Mouse (Mus musculus) liver, embryonic 12.5 days (tissue): Measurements from ENCODE around the gene Scaf8. TPM values are rescaled to one million over a fixed set of nuclear protein-coding genes. Genes with fewer than 3 reads are reported as not detected.
"Not testable (repeated sequence)": the region's sequence is repeated elsewhere in the genome, so short reads cannot be mapped to it uniquely, and the experiment has no call there.

Experiments
- ATAC-seq: fragments of 200-750 bp; cut with Nextera tagmentation; 2 replicates; pipeline ENCODE4 v1.8.0; 2017; ENCODE audit warnings: moderate number of reproducible peaks, mild to moderate bottlenecking, moderate library complexity
- H3K27ac ChIP-seq: fragments of 300-500 bp; sonication (generic); 2 replicates; pipeline ENCODE4 v1.5.1; 2016; ENCODE audit warnings: mild to moderate bottlenecking
- H3K27me3 ChIP-seq: fragments of 300-500 bp; sonication (generic); replicated peaks from 2 replicates; pipeline ENCODE4 v1.6.1; 2016; ENCODE audit warnings: mild to moderate bottlenecking, moderate library complexity
- H3K36me3 ChIP-seq: fragments of 300-500 bp; sonication (generic); 2 replicates; pipeline ENCODE4 v1.6.1; 2016; ENCODE audit warnings: mild to moderate bottlenecking, moderate library complexity
- H3K4me1 ChIP-seq: fragments of 300-500 bp; sonication (generic); 2 replicates; pipeline ENCODE4 v1.6.1; 2016
- H3K4me2 ChIP-seq: fragments of 300-500 bp; sonication (generic); 2 replicates; pipeline ENCODE4 v1.6.1; 2016; ENCODE audit warnings: mild to moderate bottlenecking, moderate library complexity
- H3K4me3 ChIP-seq: fragments of 300-500 bp; sonication (generic); 2 replicates; pipeline ENCODE4 v1.5.1; 2016; ENCODE audit warnings: mild to moderate bottlenecking, moderate library complexity
- H3K9ac ChIP-seq: fragments of 300-500 bp; sonication (generic); 2 replicates; pipeline ENCODE4 v1.6.1; 2016; ENCODE audit warnings: mild to moderate bottlenecking, moderate library complexity
- H3K9me3 ChIP-seq: fragments of 300-500 bp; sonication (generic); replicated peaks from 2 replicates; pipeline ENCODE4 v1.6.1; 2016; ENCODE audit warnings: mild to moderate bottlenecking, moderate library complexity
- WGBS: fragments of 180-500 bp; shearing (Covaris S2); methylation state at CpG from one replicate; pipeline ENCODE4 v1.1.7; 2016; ENCODE audit not compliant: insufficient replicate concordance; 5-methylcytosine and 5-hydroxymethylcytosine counted together
- polyA plus RNA-seq: library from polyadenylated mRNA; unstranded; fragments of >200 nt; fragmentation: Nextera tagmentation; extraction: Ambion mirVana; gene quantifications from 2 replicates; pipeline ENCODE4 v1.2.1, GENCODE M21; 2016

Scaf8 gene
- 15.8 and 17.6 TPM in 2 replicates for polyA plus RNA-seq

DNA sequence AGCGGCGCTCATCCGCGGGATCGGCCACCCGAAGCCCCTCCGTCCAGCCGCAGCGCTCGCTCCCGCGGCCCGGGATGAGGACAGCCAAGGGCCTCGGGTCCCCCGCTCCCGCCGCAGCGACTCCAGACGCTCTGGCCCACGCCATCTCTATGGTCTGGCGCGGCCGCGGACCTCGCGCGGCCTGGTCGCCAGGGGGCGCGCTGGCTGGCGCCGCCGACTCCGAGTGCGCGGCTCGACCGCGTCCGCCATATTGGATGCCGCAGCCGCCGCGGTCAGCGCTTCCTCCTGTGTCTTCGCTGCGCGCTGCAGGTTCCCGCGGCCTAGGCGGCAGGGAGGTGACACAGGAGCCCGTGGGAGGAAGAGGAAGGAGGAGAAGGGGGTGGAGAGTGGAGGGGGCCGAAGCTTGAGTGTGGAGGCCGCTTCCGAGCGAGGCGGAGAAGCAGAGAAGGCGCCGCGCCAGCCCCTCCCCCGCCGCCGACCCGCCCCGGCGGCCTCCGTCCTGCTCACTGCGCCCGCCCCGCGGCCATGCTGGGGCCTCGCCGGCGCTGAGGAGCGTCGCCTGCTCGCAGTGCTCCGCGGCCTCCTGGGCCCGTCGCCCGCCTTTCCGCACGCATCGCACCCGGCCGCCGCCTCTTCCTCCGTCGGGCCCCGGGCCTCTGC, at the start of gene Scaf8:
Gene Scaf8, plus strand, starts transcription at position 253 of the 660 bp plus-strand sequence.
- Histone ChIP-seq H3K27ac (peak within 1 kb of the TSS; percentile 97), H3K4me2 (peak within 1 kb of the TSS; percentile 82), H3K27me3 (no peaks in the 10 kb centered on the region), H3K36me3 (peaks cover 13% of the 10 kb centered on the region), H3K9ac (peak within 1 kb of the TSS; percentile 99), H3K9me3 (no peaks in the 10 kb centered on the region), H3K4me1 (peaks cover 35% of the 10 kb centered on the region), H3K4me3 (peak within 1 kb of the TSS; percentile 79)
- ATAC-seq = peak; percentile 92
- WGBS = under 1% methylated on average over 83 of the region's 91 CpGs

DNA sequence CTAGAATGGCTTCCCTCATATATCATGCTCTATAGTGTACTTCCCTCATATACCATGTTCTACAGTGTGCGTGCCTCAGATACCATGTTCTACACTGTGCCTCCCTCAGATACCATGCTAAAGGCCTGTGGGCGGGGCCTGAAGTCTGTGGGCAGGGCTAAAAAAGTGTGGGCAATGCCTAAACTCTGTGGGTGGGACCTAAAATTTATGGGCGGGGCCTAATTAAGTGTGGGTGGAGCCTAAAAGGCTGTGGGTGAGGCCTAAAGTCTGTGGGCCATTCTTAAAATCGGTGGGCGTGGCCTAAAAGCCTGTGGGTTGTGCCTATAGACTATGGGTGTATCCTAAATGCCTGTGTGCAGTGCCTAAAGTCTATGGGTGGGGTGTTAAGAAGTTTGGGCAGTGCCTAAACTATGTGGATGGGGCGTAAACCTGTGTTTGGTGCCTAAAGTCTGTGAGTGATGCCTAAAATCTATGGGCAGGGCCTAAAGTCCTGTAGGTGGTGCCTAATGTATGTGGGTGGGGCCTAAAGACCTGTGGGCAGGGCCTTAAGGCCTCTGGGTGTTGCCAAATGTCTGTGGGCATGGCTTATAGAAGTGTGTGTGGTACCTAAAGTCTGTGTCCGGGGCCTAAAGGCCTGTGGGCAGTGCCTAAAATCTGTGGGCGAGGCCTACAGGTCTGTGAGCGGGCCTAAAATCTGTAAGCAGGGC, 39.5 kb upstream of the Scaf8 start:
- peak; percentile 35; the same call in 1 of the 2 replicates for ATAC-seq
- WGBS = 80% methylated on average over 9 of the region's 9 CpGs
- Histone ChIP-seq H3K9me3 (0 out of 2 replicates have a peak, but pooled peaks cover 5% of the 10 kb centered on the region), H3K36me3 (peaks cover 53% of the 10 kb centered on the region), H3K9ac (no peak overlapping the region), H3K4me3 (no peak overlapping the region), H3K27me3 (no peaks in the 10 kb centered on the region), H3K4me2 (no peak overlapping the region), H3K4me1 (no peaks in the 10 kb centered on the region), H3K27ac (no peak overlapping the region)

DNA sequence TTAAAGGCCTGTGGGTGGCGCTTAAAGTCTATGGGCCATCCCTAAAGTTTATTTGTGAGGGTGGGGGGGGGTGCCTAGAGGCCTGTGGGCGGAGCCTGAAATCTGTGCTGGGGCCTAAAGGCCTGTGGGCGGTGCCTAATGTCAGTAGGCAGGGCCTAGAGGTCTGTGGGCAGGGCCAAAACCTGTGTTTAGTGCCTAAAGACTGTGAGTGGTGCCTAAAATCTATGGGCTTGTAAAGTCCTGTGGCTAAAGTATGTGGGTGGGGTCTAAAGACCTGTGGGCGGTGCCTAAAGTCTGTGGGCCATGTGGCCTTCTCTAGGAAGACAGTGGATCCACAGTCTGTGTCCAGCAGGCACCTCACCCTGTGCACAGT, 38.9 kb upstream of the Scaf8 start:
- Histone ChIP-seq H3K4me3 (no peak overlapping the region), H3K9ac (no peak overlapping the region), H3K9me3 (0 out of 2 replicates have a peak, but pooled peaks cover 5% of the 10 kb centered on the region), H3K36me3 (peaks cover 47% of the 10 kb centered on the region), H3K27me3 (no peaks in the 10 kb centered on the region), H3K27ac (no peak overlapping the region), H3K4me1 (no peaks in the 10 kb centered on the region), H3K4me2 (no peak overlapping the region)
- no peak for ATAC-seq
- 74% methylated on average over 4 of the region's 4 CpGs for WGBS

DNA sequence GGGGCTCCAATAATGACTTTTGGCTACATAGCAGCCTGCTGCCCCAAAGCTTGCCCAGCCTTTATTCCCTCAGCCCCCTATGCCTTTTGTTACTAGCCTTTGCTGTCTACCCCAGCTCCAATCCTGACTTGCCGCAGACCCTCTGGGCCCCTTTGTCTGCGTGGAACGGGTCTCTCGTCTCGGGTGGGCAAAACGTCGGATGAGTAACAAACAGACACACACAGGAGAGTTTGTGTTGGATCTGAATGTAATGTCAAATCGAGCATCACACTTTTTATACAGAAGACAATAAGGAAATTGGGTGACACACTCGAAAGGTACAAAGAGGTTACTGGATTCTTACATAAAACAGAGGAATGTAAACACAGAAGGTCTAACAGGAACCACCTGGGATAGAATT, 36.8 kb upstream of the Scaf8 start:
- H3K4me1 ChIP-seq, H3K9me3 ChIP-seq, H3K27me3 ChIP-seq, ATAC-seq, H3K4me3 ChIP-seq, H3K27ac ChIP-seq, H3K9ac ChIP-seq, H3K4me2 ChIP-seq: not testable (repeated sequence)
- 77% methylated on average over 9 of the region's 9 CpGs for WGBS
- H3K36me3 ChIP-seq = peaks cover 27% of the 10 kb centered on the region

DNA sequence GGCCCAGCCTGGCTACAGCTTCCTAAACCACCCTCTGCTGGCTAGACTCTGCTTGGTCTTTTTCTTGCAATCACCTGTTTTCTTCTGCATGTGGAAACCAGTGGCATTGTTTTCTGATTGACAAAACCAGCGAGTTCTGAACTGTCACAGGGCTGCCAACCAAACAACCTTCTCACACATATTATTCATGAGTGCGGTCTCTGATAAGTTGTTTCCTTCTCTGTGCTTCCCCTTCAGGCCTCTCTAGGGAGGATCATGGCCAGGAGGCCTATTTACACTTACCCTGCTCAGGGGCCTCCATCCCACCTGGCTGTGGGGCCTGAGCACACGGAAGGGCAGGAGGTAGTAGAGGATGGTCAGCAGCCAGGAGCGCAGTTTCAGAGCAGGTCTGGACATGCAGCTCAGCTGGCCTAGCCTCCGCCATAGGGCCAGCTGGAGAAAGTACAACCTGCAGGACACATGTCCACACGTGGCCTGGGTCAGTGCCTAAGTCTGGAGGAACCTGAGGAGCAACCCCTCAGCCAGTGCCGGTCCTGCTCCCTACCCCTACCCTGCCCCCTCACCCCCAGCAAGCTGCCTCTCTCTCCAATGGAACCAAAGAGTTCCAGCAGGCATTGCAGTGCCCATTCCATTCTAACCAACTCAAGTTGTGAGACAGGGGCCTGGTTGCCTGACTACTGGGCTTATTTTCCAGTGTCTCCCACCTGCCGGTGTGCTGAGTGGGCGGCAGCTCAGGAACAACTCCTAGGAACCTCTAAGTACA, 34.0 kb upstream of the Scaf8 start:
- not testable (repeated sequence) for H3K27ac ChIP-seq, H3K4me3 ChIP-seq, H3K9me3 ChIP-seq, H3K36me3 ChIP-seq, ATAC-seq, H3K4me2 ChIP-seq, H3K27me3 ChIP-seq, H3K9ac ChIP-seq
- 84% methylated on average over 7 of the region's 9 CpGs for WGBS
- peaks cover 11% of the 10 kb centered on the region for H3K4me1 ChIP-seq

GRCm38 (mm10) chr17:3081512-3082100, 33.2 kb upstream of the Scaf8 start:
- not testable (repeated sequence) for H3K9ac ChIP-seq, H3K36me3 ChIP-seq, H3K9me3 ChIP-seq, H3K4me2 ChIP-seq, H3K27ac ChIP-seq, H3K4me3 ChIP-seq, H3K27me3 ChIP-seq
- peak; percentile 31 for ATAC-seq
- peaks cover 11% of the 10 kb centered on the region for H3K4me1 ChIP-seq
- WGBS = 63% methylated on average over 3 of the region's 3 CpGs

DNA sequence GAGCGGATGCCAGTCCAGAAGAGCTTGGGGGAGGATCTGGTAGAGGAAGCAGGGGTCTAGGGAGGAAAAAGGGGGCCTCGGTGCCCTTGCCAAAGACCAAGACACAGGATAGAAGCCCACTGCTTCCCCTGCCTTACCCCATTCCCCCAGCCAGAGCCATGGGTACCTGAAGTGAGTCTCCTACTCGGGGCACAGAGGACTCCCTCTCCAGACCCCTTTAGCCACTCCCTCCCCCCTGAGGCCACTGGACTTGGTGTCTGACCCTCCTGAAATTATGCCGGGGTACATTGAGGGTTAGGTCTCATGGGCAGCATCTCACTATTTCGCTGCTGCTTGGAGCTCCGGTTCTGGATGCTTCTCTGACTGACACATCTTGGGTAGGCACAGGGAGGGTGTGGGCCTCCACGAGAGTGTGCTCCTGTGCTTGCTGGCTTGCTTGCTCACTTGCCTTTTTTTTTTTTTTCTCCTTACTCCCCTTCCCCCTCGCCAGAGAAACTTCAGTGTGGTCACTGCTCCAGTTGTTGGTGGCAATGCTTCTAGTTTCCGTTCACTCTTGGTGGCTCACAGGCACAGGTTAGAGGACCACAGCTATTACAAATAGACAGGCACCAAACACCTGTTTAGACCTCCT, 32.5 kb upstream of the Scaf8 start:
- Histone ChIP-seq H3K4me3 (peak overlapping the region; percentile 51), H3K4me1 (peaks cover 11% of the 10 kb centered on the region), H3K4me2 (peak overlapping the region; percentile 72)
- H3K27ac ChIP-seq, H3K9ac ChIP-seq, H3K27me3 ChIP-seq, H3K9me3 ChIP-seq, H3K36me3 ChIP-seq: not testable (repeated sequence)
- 68% methylated on average over 7 of the region's 9 CpGs for WGBS
- peak; percentile 53 for ATAC-seq

DNA sequence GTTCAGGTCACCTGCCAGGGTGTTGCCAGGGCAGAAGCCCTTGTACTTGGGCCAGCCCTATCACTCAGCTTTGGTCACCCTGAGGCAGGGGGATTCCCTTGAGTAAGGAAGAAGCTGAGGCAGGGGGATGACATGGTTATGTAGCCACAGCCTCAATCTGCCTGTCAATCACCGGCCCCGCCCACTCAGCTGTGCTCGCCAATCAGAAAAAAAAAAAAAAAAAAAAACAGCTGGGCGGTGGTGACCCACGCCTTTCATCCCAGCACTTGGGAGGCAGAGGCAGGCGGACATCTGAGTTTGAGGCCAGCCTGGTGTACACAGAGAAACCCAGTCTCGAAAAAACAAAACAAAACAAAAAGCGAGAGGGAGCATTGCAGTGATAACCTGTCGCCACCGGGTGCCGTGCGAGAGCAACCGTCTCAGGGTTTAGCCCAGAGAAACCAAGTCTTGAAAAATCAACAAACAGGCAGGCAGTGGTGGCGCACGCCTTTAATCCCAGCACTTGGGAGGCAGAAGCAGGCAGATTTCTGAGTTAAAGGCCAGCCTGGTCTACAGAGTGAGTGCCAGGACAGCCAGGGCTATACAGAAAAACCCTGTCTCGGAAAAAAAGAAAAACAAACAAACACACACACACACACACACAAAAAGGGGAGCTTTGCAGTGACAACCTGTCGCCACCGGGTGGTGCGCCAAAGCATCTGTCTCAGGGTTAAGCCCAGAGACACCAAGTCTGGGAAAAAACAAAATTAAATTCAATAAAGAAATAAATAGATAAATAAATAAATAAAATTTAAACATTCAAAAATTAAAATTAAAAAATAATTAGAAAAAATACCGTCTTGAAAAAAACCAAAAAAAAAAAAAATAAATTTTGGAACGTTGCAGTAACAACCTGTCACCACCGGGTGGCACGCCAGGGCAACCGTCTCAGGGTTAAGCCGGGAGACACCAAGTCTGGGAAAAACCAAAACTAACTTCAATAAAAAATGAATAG, 31.7 kb upstream of the Scaf8 start:
- peak overlapping the region; percentile 69 for H3K4me3 ChIP-seq
- H3K36me3 ChIP-seq, H3K9me3 ChIP-seq, H3K27me3 ChIP-seq: not testable (repeated sequence)
- H3K4me2 ChIP-seq = peak overlapping the region; percentile 89
- H3K9ac ChIP-seq = peak overlapping the region; percentile 61
- ATAC-seq = peak; percentile 3
- peaks cover 11% of the 10 kb centered on the region for H3K4me1 ChIP-seq
- WGBS = 3% methylated on average over 25 of the region's 25 CpGs
- peak overlapping the region; percentile 51; the same call in 1 of the 2 replicates for H3K27ac ChIP-seq

- WGBS = 0% methylated on average over 40 of the region's 40 CpGs
- H3K27ac ChIP-seq = peak overlapping the region; percentile 96
- H3K36me3 ChIP-seq = no peaks in the 10 kb centered on the region
- peak overlapping the region; percentile 89 for H3K4me2 ChIP-seq
- ATAC-seq = peak; percentile 77
- H3K4me1 ChIP-seq = peaks cover 11% of the 10 kb centered on the region
- H3K27me3 ChIP-seq = no peaks in the 10 kb centered on the region
- H3K4me3 ChIP-seq = peak overlapping the region; percentile 69
- H3K9me3 ChIP-seq = peaks cover 3% of the 10 kb centered on the region
- H3K9ac ChIP-seq = peak overlapping the region; percentile 73
Measured at GRCm38 (mm10) chr17:3083886-3084550, 30.8 kb upstream of the Scaf8 start.

DNA sequence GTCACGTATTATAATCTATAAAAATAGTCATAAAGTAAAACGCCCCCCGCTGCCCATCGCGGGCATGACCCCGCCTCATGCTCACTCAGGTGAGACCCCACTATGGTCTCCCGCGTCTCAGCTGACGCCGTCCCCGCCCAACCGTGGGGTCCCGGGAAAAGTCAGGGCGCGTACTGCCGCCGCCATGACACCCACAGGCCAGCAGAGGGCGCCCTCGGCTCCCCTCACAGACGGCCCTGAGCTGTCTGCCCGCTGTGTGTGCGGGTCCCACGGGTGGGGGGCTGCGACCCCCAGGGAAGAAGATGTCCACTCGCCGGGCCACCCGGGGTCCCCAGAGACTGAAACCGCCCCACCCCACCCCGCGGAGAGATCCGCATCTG, 30.2 kb upstream of the Scaf8 start:
- H3K4me1 ChIP-seq = peaks cover 11% of the 10 kb centered on the region
- under 1% methylated on average over 31 of the region's 31 CpGs for WGBS
- peak; percentile 22 for ATAC-seq
- H3K9me3 ChIP-seq = peaks cover 3% of the 10 kb centered on the region
- peak overlapping the region; percentile 73 for H3K9ac ChIP-seq
- peak overlapping the region; percentile 89 for H3K4me2 ChIP-seq
- H3K4me3 ChIP-seq = peak overlapping the region; percentile 69
- peak overlapping the region; percentile 96 for H3K27ac ChIP-seq
- no peaks in the 10 kb centered on the region for H3K27me3 ChIP-seq
- no peaks in the 10 kb centered on the region for H3K36me3 ChIP-seq
